Mouse (Mus musculus) B cell, adult 67 days (primary cell): ENCODE data around the gene Olfr299. TPM values are rescaled to one million over a fixed set of nuclear protein-coding genes. Genes with fewer than 3 reads are reported as not detected.

ENCODE experiments used
- total RNA-seq, 2 experiments: library from RNA; stranded (reverse); gene quantifications; 4 replicates each; pipeline ENCODE4 v1.2.4; 2023

Gene Olfr299
- not detected for total RNA-seq

DNA sequence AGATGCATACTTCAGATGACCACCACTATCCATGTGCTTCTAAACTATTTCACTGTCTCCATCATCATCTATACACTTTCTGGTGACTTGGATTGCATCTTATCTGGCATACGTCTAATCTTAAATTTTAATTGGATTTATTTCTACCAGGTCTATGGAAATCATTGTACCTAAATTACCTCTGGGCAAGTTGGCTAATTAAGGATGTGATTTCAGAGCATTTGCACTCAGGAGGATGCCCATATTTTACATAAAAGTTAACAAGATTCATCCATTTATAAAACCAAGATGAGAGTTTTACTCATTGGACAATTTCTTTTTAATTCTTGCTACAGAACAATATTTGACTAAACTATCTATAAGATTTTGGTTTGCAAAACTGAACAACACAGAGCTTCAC is at the start of gene Olfr299:
Olfr299 (plus strand) TSS at position 301 of the 400 bp plus-strand sequence.

GRCm38 (mm10) chr7:86492384-86492783 is 32.7 kb downstream of the Olfr299 start, which contains the start of gene Olfr298:
Gene Olfr298, minus strand, starts transcription at chr7:86492484.

Other genes with a start within 250 kb of the Olfr299 start
- gene Vmn2r76, start 213.6 kb upstream of the Olfr299 start, total RNA-seq = not detected
- not detected for gene Olfr310, start 182.7 kb upstream of the Olfr299 start, total RNA-seq
- gene Olfr309, start 146.2 kb upstream of the Olfr299 start, total RNA-seq = not detected
- gene Olfr308, start 134.3 kb upstream of the Olfr299 start, total RNA-seq = not detected
- not detected for gene Olfr307, start 122.3 kb upstream of the Olfr299 start, total RNA-seq
- gene Olfr305, start 93.0 kb upstream of the Olfr299 start, total RNA-seq = not detected
- not detected for gene Olfr304, start 73.3 kb upstream of the Olfr299 start, total RNA-seq
- gene Olfr303, start 62.1 kb upstream of the Olfr299 start, total RNA-seq = not detected
- gene Olfr301, start 56.1 kb upstream of the Olfr299 start, total RNA-seq = not detected
- not detected for gene Olfr298, start 32.6 kb downstream of the Olfr299 start, total RNA-seq
- not detected for gene Olfr297, start 60.0 kb downstream of the Olfr299 start, total RNA-seq
- not detected for gene Olfr295, start 123.9 kb downstream of the Olfr299 start, total RNA-seq
- not detected for gene Olfr294, start 156.7 kb downstream of the Olfr299 start, total RNA-seq
- not detected for gene Olfr293, start 189.1 kb downstream of the Olfr299 start, total RNA-seq
- not detected for gene Olfr292, start 228.4 kb downstream of the Olfr299 start, total RNA-seq